Mouse (Mus musculus) heart, postnatal 0 days (tissue): ENCODE results near the gene Aspa. TPM values are rescaled to one million over a fixed set of nuclear protein-coding genes. Genes with fewer than 3 reads are reported as not detected.

Source experiments
- ATAC-seq: fragments of 200-750 bp; cut with Nextera tagmentation; 2 replicates; pipeline ENCODE4 v1.8.0; 2017; ENCODE audit warnings: low read depth, moderate number of reproducible peaks, moderate library complexity; ENCODE audit not compliant: insufficient read depth
- DNase-seq: peaks from one replicate; pipeline ENCODE4 v3.0.0-alpha.2; 2016; ENCODE audit warnings: low spot score
- H3K27ac ChIP-seq: fragments of 300-500 bp; sonication (generic); 2 replicates; pipeline ENCODE4 v1.5.1; 2014; ENCODE audit warnings: low read depth, mild to moderate bottlenecking
- H3K27me3 ChIP-seq: fragments of 300-500 bp; sonication (generic); 2 replicates; pipeline ENCODE4 v1.6.1; 2014; ENCODE audit warnings: low read length, mixed read lengths; ENCODE audit not compliant: control insufficient read depth, insufficient read depth
- H3K36me3 ChIP-seq: fragments of 300-500 bp; sonication (generic); replicated peaks from 2 replicates; pipeline ENCODE4 v1.6.1; 2014; ENCODE audit warnings: low read length, mixed read lengths; ENCODE audit not compliant: control insufficient read depth, insufficient read depth
- H3K4me1 ChIP-seq: fragments of 300-500 bp; sonication (generic); 2 replicates; pipeline ENCODE4 v1.6.1; 2014; ENCODE audit warnings: antibody characterized with exemption; ENCODE audit not compliant: control insufficient read depth, insufficient read depth
- H3K4me2 ChIP-seq: fragments of 300-500 bp; sonication (generic); 2 replicates; pipeline ENCODE4 v1.6.1; 2014; ENCODE audit warnings: low read depth, mild to moderate bottlenecking, low read length, moderate library complexity
- H3K4me3 ChIP-seq: fragments of 300-500 bp; sonication (generic); 2 replicates; pipeline ENCODE4 v1.5.1; 2014; ENCODE audit warnings: low read depth, low read length
- H3K9ac ChIP-seq: fragments of 300-500 bp; sonication (generic); replicated peaks from 2 replicates; pipeline ENCODE4 v1.6.1; 2014; ENCODE audit warnings: low read depth, low read length, mixed read lengths
- H3K9me3 ChIP-seq: fragments of 300-500 bp; sonication (generic); replicated peaks from 2 replicates; pipeline ENCODE4 v1.6.1; 2016; ENCODE audit warnings: low read length; ENCODE audit not compliant: control insufficient read depth
- CTCF ChIP-seq: IDR thresholded peaks from 2 replicates; pipeline ENCODE4 v1.5.1; 2016; ENCODE audit warnings: antibody characterized with exemption, control low read depth, low read depth
- EP300 ChIP-seq: IDR thresholded peaks from 2 replicates; pipeline ENCODE4 v1.6.1; 2016; ENCODE audit warnings: antibody characterized with exemption, low read depth
- WGBS: fragments of 180-500 bp; shearing (Covaris S2); extraction: QIAGEN DNeasy Blood & Tissue Kit; methylation state at CpG from one replicate; pipeline ENCODE4 v1.1.7; 2014; 5-methylcytosine and 5-hydroxymethylcytosine counted together
- polyA plus RNA-seq: library from polyadenylated mRNA; unstranded; fragments of >200 nt; fragmentation: Nextera tagmentation; extraction: Ambion mirVana; gene quantifications from 2 replicates; pipeline ENCODE4 v1.2.1, GENCODE M21; 2015
- total RNA-seq: library from RNA; depleted of rRNA; stranded (reverse); fragments of >200 nt; gene quantifications from 2 replicates; pipeline ENCODE4 v1.2.3, GENCODE M21; 2014; ENCODE audit warnings: low replicate concordance; rRNA removed

Aspa gene
- total and polyA plus RNA-seq, 2 experiments from 2014 or later = 0.23 TPM; not detected in 1

GRCm38 (mm10) chr11:73274821-73275220 lies 54.6 kb downstream of the Aspa start:
- no peak for DNase-seq
- H3K9ac ChIP-seq = no peak overlapping the region
- TF ChIP-seq EP300 (no peak), CTCF (no peak)
- no peaks in the 10 kb centered on the region for H3K36me3 ChIP-seq
- no peak for ATAC-seq
- WGBS = 31% methylated on average over 2 of the region's 2 CpGs
- no peaks in the 10 kb centered on the region for H3K27me3 ChIP-seq
- no peak overlapping the region for H3K4me3 ChIP-seq
- no peak overlapping the region for H3K27ac ChIP-seq
- no peak overlapping the region for H3K4me2 ChIP-seq
- H3K9me3 ChIP-seq = no peaks in the 10 kb centered on the region
- H3K4me1 ChIP-seq = no peaks in the 10 kb centered on the region

DNA sequence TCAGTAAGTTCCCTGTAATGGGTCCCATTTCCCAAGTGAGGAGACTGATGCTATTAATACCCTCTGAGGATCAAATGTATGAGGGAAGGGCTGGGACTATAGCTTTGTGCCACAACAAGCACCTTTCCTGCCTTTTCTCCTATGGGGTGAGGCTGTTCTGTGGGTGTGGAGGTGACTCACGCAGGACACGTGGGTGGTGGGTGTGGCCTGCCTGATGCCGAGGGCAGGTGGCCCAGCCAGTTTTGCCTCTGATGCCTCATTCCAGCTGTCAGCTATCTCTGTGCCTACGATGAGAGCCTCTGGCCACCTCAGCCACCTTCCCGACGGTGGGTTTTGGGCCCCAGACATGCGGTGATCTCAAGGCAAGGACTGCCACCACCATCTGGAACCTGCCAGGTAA lies 62.1 kb downstream of the Aspa start, which contains the start of gene Trpv3:
Trpv3 (plus strand) TSS at position 122 of the 400 bp plus-strand sequence.
- WGBS = 68% methylated on average over 7 of the region's 7 CpGs

GRCm38 (mm10) chr11:73261385-73261784 lies 68.0 kb downstream of the Aspa start:
- Histone ChIP-seq H3K27me3 (no peaks in the 10 kb centered on the region), H3K27ac (no peak overlapping the region), H3K4me3 (no peak overlapping the region), H3K4me1 (no peaks in the 10 kb centered on the region), H3K36me3 (no peaks in the 10 kb centered on the region), H3K4me2 (no peak overlapping the region), H3K9ac (no peak overlapping the region), H3K9me3 (no peaks in the 10 kb centered on the region)
- DNase-seq (no peak), ATAC-seq (no peak)
- 54% methylated on average over 1 of the region's 1 CpGs for WGBS
- TF ChIP-seq EP300 = no peak
- no peak for TF ChIP-seq CTCF

More for the DNA sequence above, 62.1 kb downstream of the Aspa start, which contains the start of gene Trpv3:
- ATAC-seq (no peak), DNase-seq (no peak)
- no peak within 1 kb of the TSS for H3K9ac ChIP-seq
- TF ChIP-seq CTCF (no peak), EP300 (no peak)
- 0 out of 2 replicates have a peak, but pooled peaks cover 3% of the 10 kb centered on the region for H3K27me3 ChIP-seq
- H3K4me1 ChIP-seq = no peaks in the 10 kb centered on the region
- no peak within 1 kb of the TSS for H3K27ac ChIP-seq
- H3K36me3 ChIP-seq = no peaks in the 10 kb centered on the region
- H3K4me2 ChIP-seq = no peak within 1 kb of the TSS
- H3K4me3 ChIP-seq = no peak within 1 kb of the TSS
- no peaks in the 10 kb centered on the region for H3K9me3 ChIP-seq

- WGBS = 61% methylated on average over 3 of the region's 3 CpGs
- Histone ChIP-seq H3K27me3 (no peaks in the 10 kb centered on the region), H3K4me1 (no peaks in the 10 kb centered on the region), H3K36me3 (no peaks in the 10 kb centered on the region), H3K4me3 (no peak overlapping the region), H3K9me3 (no peaks in the 10 kb centered on the region), H3K4me2 (no peak overlapping the region), H3K9ac (no peak overlapping the region), H3K27ac (no peak overlapping the region)
- TF ChIP-seq EP300 = no peak
- TF ChIP-seq CTCF = no peak
- ATAC-seq = no peak
- no peak for DNase-seq
These were observed 68.9 kb downstream of the Aspa start for GRCm38 (mm10) chr11:73260457-73260856.

GRCm38 (mm10) chr11:73258664-73259063 lies 70.7 kb downstream of the Aspa start:
- no peak overlapping the region for H3K27ac ChIP-seq
- no peaks in the 10 kb centered on the region for H3K36me3 ChIP-seq
- DNase-seq (no peak), ATAC-seq (no peak)
- H3K4me2 ChIP-seq = no peak overlapping the region
- H3K9ac ChIP-seq = no peak overlapping the region
- no peaks in the 10 kb centered on the region for H3K4me1 ChIP-seq
- no peaks in the 10 kb centered on the region for H3K27me3 ChIP-seq
- TF ChIP-seq EP300 = no peak
- H3K4me3 ChIP-seq = no peak overlapping the region
- no peaks in the 10 kb centered on the region for H3K9me3 ChIP-seq

DNA sequence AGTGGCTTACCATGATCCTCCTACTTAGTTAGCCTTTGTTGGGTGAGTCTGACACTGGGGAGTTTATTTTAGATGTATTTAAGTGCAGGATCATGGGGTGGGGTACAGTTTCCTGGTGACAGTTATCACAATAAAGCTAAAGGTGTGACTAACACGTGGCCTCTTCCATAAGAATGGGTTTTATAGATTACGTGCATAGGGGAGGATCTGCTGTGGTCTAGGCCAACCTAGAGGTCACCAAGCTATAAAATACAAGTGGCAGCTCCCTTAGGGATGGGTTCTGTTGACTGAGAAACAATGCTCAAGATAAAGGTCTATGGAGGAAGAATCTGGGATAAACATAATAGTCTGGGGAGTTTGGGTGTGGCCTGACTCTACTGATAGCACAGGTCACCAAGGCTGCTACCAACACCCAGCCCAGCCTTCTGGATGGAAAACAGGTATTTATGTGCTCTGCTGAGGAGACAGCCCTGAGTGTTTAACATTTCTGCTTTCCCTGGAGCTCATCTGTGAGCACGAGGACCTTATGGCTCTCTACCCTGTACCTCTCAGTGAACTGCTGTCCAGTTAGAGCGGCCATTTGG lies 71.9 kb downstream of the Aspa start:
- ATAC-seq (no peak), DNase-seq (no peak)
- no peak for TF ChIP-seq EP300
- TF ChIP-seq CTCF = no peak
- no peak overlapping the region for H3K27ac ChIP-seq
- H3K9ac ChIP-seq = no peak overlapping the region
- no peaks in the 10 kb centered on the region for H3K9me3 ChIP-seq
- no peaks in the 10 kb centered on the region for H3K4me1 ChIP-seq
- H3K4me3 ChIP-seq = no peak overlapping the region
- 68% methylated on average over 4 of the region's 4 CpGs for WGBS
- no peaks in the 10 kb centered on the region for H3K27me3 ChIP-seq
- H3K4me2 ChIP-seq = no peak overlapping the region
- H3K36me3 ChIP-seq = no peaks in the 10 kb centered on the region

Other genes with a start within 250 kb of the Aspa start
- gene Itgae, start 239.0 kb downstream of the Aspa start, total RNA-seq = 0.58 TPM in 1 of 2 replicates, not detected in the other
- gene Itgae, start 239.0 kb downstream of the Aspa start, polyA plus RNA-seq = 0.04 and 0.12 TPM in 2 replicates
- 2.4 and 6.0 TPM in 2 replicates for gene Haspin, start 191.3 kb downstream of the Aspa start, total RNA-seq
- 3.0 and 4.0 TPM in 2 replicates for gene Haspin, start 191.3 kb downstream of the Aspa start, polyA plus RNA-seq
- gene P2rx5, start 169.2 kb downstream of the Aspa start, total RNA-seq = 2.0 and 4.3 TPM in 2 replicates
- gene P2rx5, start 169.2 kb downstream of the Aspa start, polyA plus RNA-seq = 1.6 and 1.7 TPM in 2 replicates
- gene Emc6, start 152.6 kb downstream of the Aspa start, total RNA-seq = 122 and 178 TPM in 2 replicates
- 123 and 132 TPM in 2 replicates for gene Emc6, start 152.6 kb downstream of the Aspa start, polyA plus RNA-seq
- gene Tax1bp3, start 152.5 kb downstream of the Aspa start, total RNA-seq = 103 and 144 TPM in 2 replicates
- 217 and 224 TPM in 2 replicates for gene Tax1bp3, start 152.5 kb downstream of the Aspa start, polyA plus RNA-seq
- gene Ctns, start 130.6 kb downstream of the Aspa start, total RNA-seq = 17.0 and 17.3 TPM in 2 replicates
- 10.3 and 10.7 TPM in 2 replicates for gene Ctns, start 130.6 kb downstream of the Aspa start, polyA plus RNA-seq
- gene Shpk, start 130.1 kb downstream of the Aspa start, total RNA-seq = 0.08 and 1.9 TPM in 2 replicates
- gene Shpk, start 130.1 kb downstream of the Aspa start, polyA plus RNA-seq = 0.77 and 0.95 TPM in 2 replicates
- gene Trpv1, start 95.3 kb downstream of the Aspa start, total RNA-seq = 3.1 TPM in 1 of 2 replicates, not detected in the other
- gene Trpv1, start 95.3 kb downstream of the Aspa start, polyA plus RNA-seq = 0.07 TPM in 1 of 2 replicates, not detected in the other
- 0.04 TPM in 1 of 2 replicates, not detected in the other for gene Trpv3, start 62.2 kb downstream of the Aspa start, total RNA-seq
- 0.07 and 0.08 TPM in 2 replicates for gene Trpv3, start 62.2 kb downstream of the Aspa start, polyA plus RNA-seq
- gene Gm49340, start 145 bp upstream of the Aspa start, total RNA-seq = not detected in 2 replicates
- gene Gm49340, start 145 bp upstream of the Aspa start, polyA plus RNA-seq = not detected in 2 replicates
- not detected in 2 replicates for gene Spata22, start 145 bp upstream of the Aspa start, total RNA-seq
- gene Spata22, start 145 bp upstream of the Aspa start, polyA plus RNA-seq = not detected in 2 replicates
- gene Olfr20, start 21.2 kb upstream of the Aspa start, total RNA-seq = not detected in 2 replicates
- not detected in 2 replicates for gene Olfr20, start 21.2 kb upstream of the Aspa start, polyA plus RNA-seq
- not detected in 2 replicates for gene Olfr376, start 41.6 kb upstream of the Aspa start, total RNA-seq
- not detected in 2 replicates for gene Olfr376, start 41.6 kb upstream of the Aspa start, polyA plus RNA-seq
- gene Olfr1, start 70.0 kb upstream of the Aspa start, total RNA-seq = not detected in 2 replicates
- not detected in 2 replicates for gene Olfr1, start 70.0 kb upstream of the Aspa start, polyA plus RNA-seq
- gene Olfr378, start 98.9 kb upstream of the Aspa start, total RNA-seq = not detected in 2 replicates
- gene Olfr378, start 98.9 kb upstream of the Aspa start, polyA plus RNA-seq = not detected in 2 replicates
- not detected in 2 replicates for gene Olfr380, start 127.9 kb upstream of the Aspa start, total RNA-seq
- gene Olfr380, start 127.9 kb upstream of the Aspa start, polyA plus RNA-seq = not detected in 2 replicates
- gene Olfr381, start 162.0 kb upstream of the Aspa start, total RNA-seq = not detected in 2 replicates
- not detected in 2 replicates for gene Olfr381, start 162.0 kb upstream of the Aspa start, polyA plus RNA-seq
- gene Olfr382, start 187.6 kb upstream of the Aspa start, total RNA-seq = not detected in 2 replicates
- not detected in 2 replicates for gene Olfr382, start 187.6 kb upstream of the Aspa start, polyA plus RNA-seq